Mouse (Mus musculus) retina, postnatal 7 days (tissue): Measurements from ENCODE around the gene Zdhhc4.
A peak's percentile ranks its signal among the peaks of the same experiment; 100 is the strongest.

Experiments used
- DNase-seq: peaks from one replicate; pipeline ENCODE4 v3.0.0-alpha.2; 2012; ENCODE audit warnings: low read depth, low spot score

Zdhhc4 gene

DNA sequence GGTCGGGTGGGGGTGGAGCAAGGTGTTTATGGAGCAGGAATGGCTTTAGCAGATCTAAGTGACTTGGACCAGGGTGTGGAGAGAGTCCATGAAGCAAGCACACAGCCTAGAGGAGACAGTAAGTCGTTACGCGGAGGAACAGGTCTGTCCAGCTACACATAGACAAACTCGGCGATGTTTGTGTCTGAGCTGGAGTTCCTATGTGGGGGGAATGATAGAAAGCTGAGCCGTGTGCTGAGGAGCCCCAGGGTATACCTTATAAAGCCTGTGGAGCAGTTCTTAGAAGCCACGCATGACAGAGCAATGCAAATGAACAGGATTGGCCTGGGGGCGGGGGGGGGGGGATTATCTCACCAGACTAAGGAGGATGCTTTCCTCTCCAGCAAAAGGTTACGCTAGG lies 49.8 kb downstream of the Zdhhc4 start:
- no peak for DNase-seq

DNA sequence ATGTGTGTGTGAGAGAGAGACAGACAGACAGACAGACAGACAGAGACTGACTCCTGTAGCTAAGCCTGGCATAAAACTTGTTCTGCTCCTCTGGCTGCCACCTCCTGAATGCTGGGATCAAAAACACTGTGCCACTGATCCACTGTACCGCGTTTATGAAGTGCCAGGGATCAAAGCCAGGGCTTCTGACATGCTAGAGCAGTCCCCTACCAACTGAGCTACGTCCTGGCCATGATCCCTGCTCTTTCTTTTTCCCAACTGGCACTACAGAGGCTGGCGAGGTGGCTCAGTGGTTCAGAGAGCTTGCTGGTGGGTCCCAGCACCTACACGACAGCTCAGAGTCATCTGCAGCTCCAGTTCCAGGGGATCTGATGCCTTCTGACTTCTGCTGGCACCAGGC lies 53.3 kb downstream of the Zdhhc4 start:
- DNase-seq: no peak

DNA sequence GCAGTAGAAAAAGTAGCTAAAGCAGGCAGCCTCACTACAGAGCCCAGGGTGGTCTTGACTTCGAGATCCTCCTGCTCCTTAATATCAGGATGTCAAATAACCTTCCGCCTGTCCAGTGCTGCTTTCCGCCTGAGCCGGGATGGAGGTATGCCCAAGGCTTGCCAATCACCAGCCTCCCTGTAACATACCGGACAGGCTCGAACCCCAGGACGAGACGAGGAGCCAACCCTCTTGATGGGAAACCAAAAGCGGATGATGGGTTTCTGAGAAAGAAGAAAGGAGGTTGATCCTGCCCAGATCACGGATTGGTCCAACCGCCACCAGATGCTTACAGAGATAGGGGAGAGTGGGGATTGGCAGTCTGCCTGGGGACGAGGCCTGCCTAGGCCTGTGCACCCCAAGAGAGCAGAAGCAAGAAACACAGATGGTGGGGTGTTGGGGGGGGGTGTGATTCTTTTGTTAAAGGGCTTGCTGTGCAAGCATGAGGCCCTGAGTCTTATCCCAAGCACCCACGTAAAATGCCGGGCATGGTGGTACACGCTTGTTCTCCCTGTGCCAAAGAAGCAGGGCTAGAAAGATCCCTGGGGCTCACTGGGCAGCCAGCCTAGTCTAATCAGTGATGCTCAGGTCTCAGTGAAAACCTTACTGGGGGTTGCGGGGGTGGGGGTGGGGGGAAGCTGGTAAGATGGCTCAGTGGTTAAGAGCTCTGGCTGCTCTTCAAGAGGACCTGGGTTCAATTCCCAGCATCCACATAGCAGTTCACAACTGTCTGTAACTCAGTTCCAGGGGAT lies 56.3 kb downstream of the Zdhhc4 start:
- no peak for DNase-seq

DNA sequence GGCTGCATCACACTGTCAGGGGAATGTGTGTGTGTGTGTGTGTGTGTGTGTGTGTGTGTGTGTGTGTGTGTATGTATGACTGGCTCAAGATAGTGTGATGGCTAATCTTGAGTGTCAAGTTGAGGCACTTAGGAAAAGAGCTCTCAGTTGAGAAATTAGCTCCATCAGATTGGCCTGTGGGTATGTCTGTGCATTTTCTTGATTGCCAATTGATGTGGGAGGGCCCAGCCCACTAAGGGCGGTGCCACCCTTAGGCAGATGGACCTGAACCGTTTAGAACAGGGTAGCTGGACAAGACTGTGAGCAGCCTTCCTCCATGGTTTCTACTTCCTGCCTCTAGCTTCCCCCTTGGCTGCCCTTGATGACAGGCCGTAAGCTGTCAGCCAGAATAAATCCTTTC lies 56.9 kb downstream of the Zdhhc4 start:
- DNase-seq: no peak

DNA sequence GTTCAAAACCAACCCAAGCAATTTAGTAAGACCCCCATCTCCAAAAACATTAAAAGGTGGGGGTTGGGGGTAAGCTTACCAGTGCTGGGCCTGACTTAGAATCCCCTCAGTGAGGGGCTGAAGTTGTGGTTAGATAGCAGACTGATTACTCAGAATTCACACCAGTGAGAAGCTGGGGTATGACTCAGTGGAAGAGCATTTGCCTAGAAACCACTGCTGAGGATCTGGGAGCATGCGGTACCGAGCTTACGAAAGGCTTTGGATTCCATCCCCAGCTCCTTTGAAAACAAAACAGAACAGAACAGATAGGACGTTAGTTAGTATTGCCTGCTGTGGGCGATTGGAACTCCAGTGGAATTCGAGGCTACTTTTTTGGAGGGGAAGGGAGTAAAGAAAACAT lies 57.4 kb downstream of the Zdhhc4 start:
- DNase-seq: no peak

DNA sequence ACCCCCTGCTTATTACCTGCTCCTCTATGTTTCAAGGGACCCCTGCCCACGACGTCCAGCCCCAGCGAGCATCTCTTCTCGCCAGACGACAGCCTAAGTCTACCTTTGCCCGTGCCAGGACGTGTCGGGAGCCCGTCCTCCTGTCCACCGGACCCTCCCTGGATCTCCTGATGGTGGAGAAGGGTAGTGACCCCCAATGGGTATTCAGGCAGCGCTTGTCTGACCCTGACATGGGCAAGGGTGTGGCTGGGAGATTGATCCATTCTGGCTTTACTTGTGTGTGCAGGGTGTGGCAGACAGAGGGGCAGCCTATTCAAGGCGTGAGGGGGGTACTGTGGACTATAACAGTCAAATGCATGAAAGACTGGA lies 58.9 kb downstream of the Zdhhc4 start:
- no peak for DNase-seq

DNA sequence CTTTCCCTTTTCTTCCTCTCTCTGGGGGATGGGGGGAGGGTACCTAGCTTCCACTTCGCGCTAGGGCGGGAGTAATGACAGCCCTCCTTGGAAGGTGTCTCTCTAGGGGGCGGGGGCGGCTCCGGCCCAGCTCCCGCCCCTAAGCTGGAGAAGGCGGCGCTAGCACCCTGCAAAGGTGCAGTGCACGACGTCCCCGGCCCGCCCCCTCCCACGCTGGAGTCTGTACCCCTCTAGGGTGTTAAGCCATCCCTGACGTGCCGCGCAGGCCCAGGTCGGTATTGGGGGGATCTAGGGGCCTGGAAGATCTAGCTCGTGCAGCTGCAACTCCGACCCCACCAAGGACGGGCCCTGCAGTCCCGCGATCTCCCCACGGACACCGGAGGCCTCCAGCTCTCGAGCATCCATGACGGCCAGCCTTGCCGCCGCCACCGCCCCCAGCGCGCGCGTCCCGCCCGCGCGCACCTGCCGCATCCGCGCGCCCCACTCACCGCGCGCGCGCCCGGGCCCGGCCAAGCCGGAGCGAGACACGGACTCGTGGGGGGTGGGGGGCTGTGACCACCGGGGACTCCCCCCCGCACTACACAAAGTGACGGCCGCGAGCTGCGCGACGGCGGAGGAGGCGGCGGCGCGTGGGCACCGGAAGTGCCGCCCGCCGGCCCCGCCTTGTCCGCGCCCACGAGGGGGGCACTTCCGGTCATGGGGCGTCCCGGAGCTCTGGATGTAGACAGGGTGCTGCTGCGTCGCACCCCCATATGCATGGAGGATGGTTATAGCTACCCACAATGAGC lies 59.5 kb downstream of the Zdhhc4 start, which contains the start of gene Zfp316:
Gene Zfp316, minus strand, starts transcription at position 660 of the 788 bp plus-strand sequence.
- DNase-seq: peak; percentile 61

DNA sequence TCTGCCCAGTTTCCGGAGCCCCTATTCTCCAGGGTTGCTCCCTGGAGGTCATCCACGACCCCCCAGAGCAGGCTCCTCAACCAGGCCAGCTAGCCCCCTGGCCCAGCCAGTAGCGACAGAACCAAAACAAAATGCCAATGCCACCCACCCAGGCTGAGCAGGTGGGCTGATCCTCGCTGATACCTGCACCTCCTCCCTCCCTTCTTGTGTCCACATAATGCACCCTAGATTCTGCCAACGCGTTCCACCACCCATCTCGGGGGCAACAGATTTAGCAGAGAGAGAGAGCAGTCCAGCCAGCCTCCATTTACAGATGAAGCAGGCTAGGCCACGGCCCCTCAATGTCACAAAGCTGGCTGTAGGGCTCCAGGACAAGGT lies 60.1 kb downstream of the Zdhhc4 start:
- no peak for DNase-seq

DNA sequence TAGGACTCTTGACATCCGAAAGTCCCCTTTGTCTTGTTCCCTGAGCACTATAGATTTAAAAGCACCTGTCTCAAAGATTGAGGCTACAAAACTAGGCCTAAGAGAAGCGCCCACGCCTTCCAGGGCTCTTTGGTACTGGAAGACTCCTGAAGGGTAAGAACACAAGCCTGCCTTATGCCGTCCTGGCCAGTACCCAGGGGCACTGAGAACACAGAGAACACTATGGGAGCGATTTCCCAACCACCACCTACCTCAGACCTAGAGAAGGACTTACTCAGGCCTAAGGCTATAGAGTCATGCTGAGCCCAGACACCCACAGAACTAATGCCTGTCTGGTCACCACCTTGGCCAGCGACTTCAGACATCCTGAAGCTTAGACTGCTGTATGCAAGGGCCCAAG lies 62.3 kb downstream of the Zdhhc4 start:
- DNase-seq: no peak
